Mouse (Mus musculus): ENCODE measurements around the gene Map4k4. TPM values are rescaled to one million over a fixed set of nuclear protein-coding genes. Genes with fewer than 3 reads are reported as not detected.

Gene Map4k4
- polyA plus RNA-seq, 1 experiment from 2014 or later = 49.3 TPM

- H3K4me2 ChIP-seq = no peak overlapping the region
- 40% methylated on average over 3 of the region's 3 CpGs for WGBS
- DNase-seq (no peak), ATAC-seq (ENCODE audit: insufficient read depth) (no peak)
- H3K27ac ChIP-seq (ENCODE audit: low read depth) = no peak overlapping the region
- no peaks in the 10 kb centered on the region for H3K27me3 ChIP-seq (ENCODE audit: insufficient read depth, low read length)
- H3K36me3 ChIP-seq (ENCODE audit: insufficient read depth) = no peaks in the 10 kb centered on the region
- no peak for TF ChIP-seq CTCF (IDR thresholded peaks at IDR 0.05; ENCODE audit: low read depth)
- H3K9me3 ChIP-seq (ENCODE audit: low read depth, low read length) = no peaks in the 10 kb centered on the region
- H3K4me1 ChIP-seq (ENCODE audit: insufficient read depth) = peaks cover 36% of the 10 kb centered on the region
- H3K9ac ChIP-seq = no peak overlapping the region
- H3K4me3 ChIP-seq (ENCODE audit: low read depth, low read length) = no peak overlapping the region
These were observed 49.9 kb downstream of the Map4k4 start for GRCm38 (mm10) chr1:39950590-39950989.

- Histone ChIP-seq H3K4me1 (ENCODE audit: insufficient read depth) (peaks cover 16% of the 10 kb centered on the region), H3K36me3 (ENCODE audit: insufficient read depth) (no peaks in the 10 kb centered on the region), H3K27ac (ENCODE audit: low read depth) (no peak overlapping the region), H3K4me2 (no peak overlapping the region), H3K9ac (no peak overlapping the region), H3K27me3 (ENCODE audit: insufficient read depth, low read length) (no peaks in the 10 kb centered on the region), H3K9me3 (ENCODE audit: low read depth, low read length) (no peaks in the 10 kb centered on the region), H3K4me3 (ENCODE audit: low read depth, low read length) (no peak overlapping the region)
- DNase-seq = no peak
- ATAC-seq (ENCODE audit: insufficient read depth) = no peak
- WGBS = 68% methylated on average over 3 of the region's 3 CpGs
- TF ChIP-seq CTCF (IDR thresholded peaks at IDR 0.05; ENCODE audit: low read depth) = no peak
These were observed 53.9 kb downstream of the Map4k4 start for GRCm38 (mm10) chr1:39954652-39955051.

- 0 out of 2 replicates have a peak, but pooled peaks have one; percentile 11 for ATAC-seq (ENCODE audit: insufficient read depth)
- Histone ChIP-seq H3K36me3 (ENCODE audit: insufficient read depth) (no peaks in the 10 kb centered on the region), H3K4me2 (no peak overlapping the region), H3K27ac (ENCODE audit: low read depth) (peak overlapping the region; percentile 46; the same call in 1 of the 2 replicates), H3K27me3 (ENCODE audit: insufficient read depth, low read length) (no peaks in the 10 kb centered on the region), H3K4me1 (ENCODE audit: insufficient read depth) (peaks cover 8% of the 10 kb centered on the region; the same call in 1 of the 2 replicates), H3K9ac (no peak overlapping the region), H3K4me3 (ENCODE audit: low read depth, low read length) (no peak overlapping the region), H3K9me3 (ENCODE audit: low read depth, low read length) (no peaks in the 10 kb centered on the region)
- peak; percentile 47 for DNase-seq
- WGBS = 50% methylated on average over 5 of the region's 5 CpGs
- no peak for TF ChIP-seq CTCF (IDR thresholded peaks at IDR 0.05; ENCODE audit: low read depth)
These were observed 56.0 kb downstream of the Map4k4 start for GRCm38 (mm10) chr1:39956712-39957111.

- no peak for ATAC-seq (ENCODE audit: insufficient read depth)
- Histone ChIP-seq H3K36me3 (ENCODE audit: insufficient read depth) (peaks cover 12% of the 10 kb centered on the region), H3K4me3 (ENCODE audit: low read depth, low read length) (no peak overlapping the region), H3K9ac (no peak overlapping the region), H3K9me3 (ENCODE audit: low read depth, low read length) (no peaks in the 10 kb centered on the region), H3K27me3 (ENCODE audit: insufficient read depth, low read length) (no peaks in the 10 kb centered on the region), H3K27ac (ENCODE audit: low read depth) (no peak overlapping the region), H3K4me1 (ENCODE audit: insufficient read depth) (peaks cover 4% of the 10 kb centered on the region; the same call in 1 of the 2 replicates), H3K4me2 (no peak overlapping the region)
- TF ChIP-seq CTCF (IDR thresholded peaks at IDR 0.05; ENCODE audit: low read depth) = no peak
- WGBS = 69% methylated on average over 7 of the region's 7 CpGs
- no peak for DNase-seq
These were observed 57.3 kb downstream of the Map4k4 start for GRCm38 (mm10) chr1:39957981-39958380.

GRCm38 (mm10) chr1:39960623-39961022 lies 59.9 kb downstream of the Map4k4 start:
- Histone ChIP-seq H3K4me2 (no peak overlapping the region), H3K4me1 (ENCODE audit: insufficient read depth) (peaks cover 4% of the 10 kb centered on the region; the same call in 1 of the 2 replicates), H3K27me3 (ENCODE audit: insufficient read depth, low read length) (no peaks in the 10 kb centered on the region), H3K36me3 (ENCODE audit: insufficient read depth) (peaks cover 25% of the 10 kb centered on the region), H3K4me3 (ENCODE audit: low read depth, low read length) (no peak overlapping the region), H3K9ac (no peak overlapping the region), H3K27ac (ENCODE audit: low read depth) (no peak overlapping the region), H3K9me3 (ENCODE audit: low read depth, low read length) (no peaks in the 10 kb centered on the region)
- ATAC-seq (ENCODE audit: insufficient read depth) = no peak
- no peak for DNase-seq
- WGBS = 81% methylated on average over 1 of the region's 1 CpGs
- TF ChIP-seq CTCF (IDR thresholded peaks at IDR 0.05; ENCODE audit: low read depth) = no peak

- Histone ChIP-seq H3K36me3 (ENCODE audit: insufficient read depth) (peaks cover 25% of the 10 kb centered on the region), H3K9ac (no peak overlapping the region), H3K4me2 (no peak overlapping the region), H3K4me3 (ENCODE audit: low read depth, low read length) (no peak overlapping the region), H3K27me3 (ENCODE audit: insufficient read depth, low read length) (no peaks in the 10 kb centered on the region), H3K4me1 (ENCODE audit: insufficient read depth) (peaks cover 4% of the 10 kb centered on the region; the same call in 1 of the 2 replicates), H3K27ac (ENCODE audit: low read depth) (no peak overlapping the region), H3K9me3 (ENCODE audit: low read depth, low read length) (no peaks in the 10 kb centered on the region)
- 81% methylated on average over 6 of the region's 6 CpGs for whole genome bisulfite sequencing
- DNase-seq (no peak), ATAC-seq (ENCODE audit: insufficient read depth) (no peak)
- no peak for TF ChIP-seq CTCF (IDR thresholded peaks at IDR 0.05; ENCODE audit: low read depth)
These were observed 60.4 kb downstream of the Map4k4 start for GRCm38 (mm10) chr1:39961113-39961512.

- no peak for TF ChIP-seq CTCF (IDR thresholded peaks at IDR 0.05; ENCODE audit: low read depth)
- no peak overlapping the region for H3K4me3 ChIP-seq (ENCODE audit: low read depth, low read length)
- H3K27me3 ChIP-seq (ENCODE audit: insufficient read depth, low read length) = no peaks in the 10 kb centered on the region
- H3K9ac ChIP-seq = no peak overlapping the region
- no peaks in the 10 kb centered on the region for H3K4me1 ChIP-seq (ENCODE audit: insufficient read depth)
- H3K4me2 ChIP-seq = no peak overlapping the region
- H3K9me3 ChIP-seq (ENCODE audit: low read depth, low read length) = no peaks in the 10 kb centered on the region
- H3K36me3 ChIP-seq (ENCODE audit: insufficient read depth) = peaks cover 25% of the 10 kb centered on the region
- ATAC-seq (ENCODE audit: insufficient read depth) (no peak), DNase-seq (no peak)
- H3K27ac ChIP-seq (ENCODE audit: low read depth) = no peak overlapping the region
- WGBS = 78% methylated on average over 4 of the region's 4 CpGs
These were observed 61.6 kb downstream of the Map4k4 start for GRCm38 (mm10) chr1:39962321-39962720.

GRCm38 (mm10) chr1:39962840-39963239 lies 62.1 kb downstream of the Map4k4 start:
- TF ChIP-seq CTCF (IDR thresholded peaks at IDR 0.05; ENCODE audit: low read depth) = no peak
- WGBS = 84% methylated on average over 8 of the region's 8 CpGs
- Histone ChIP-seq H3K4me3 (ENCODE audit: low read depth, low read length) (no peak overlapping the region), H3K9me3 (ENCODE audit: low read depth, low read length) (no peaks in the 10 kb centered on the region), H3K4me2 (no peak overlapping the region), H3K27ac (ENCODE audit: low read depth) (no peak overlapping the region), H3K36me3 (ENCODE audit: insufficient read depth) (peaks cover 25% of the 10 kb centered on the region), H3K4me1 (ENCODE audit: insufficient read depth) (no peaks in the 10 kb centered on the region), H3K27me3 (ENCODE audit: insufficient read depth, low read length) (no peaks in the 10 kb centered on the region), H3K9ac (no peak overlapping the region)
- DNase-seq (no peak), ATAC-seq (ENCODE audit: insufficient read depth) (no peak)

All from lung, embryonic 14.5 days (tissue).